Mouse (Mus musculus) testis, adult 2 months (tissue): ENCODE measurements at regions not wholly inside any gene's neighbourhood (a gene's known extent, or its start where the extent isn't known, plus 50 kb on each side); places are given as distances from the start of the nearest gene placed in this dataset.

ENCODE experiments used
- H3K27ac ChIP-seq: fragments of 200-500 bp; 2 replicates; pipeline ENCODE4 v1.5.1; 2012; ENCODE audit warnings: low read depth, low read length; ENCODE audit not compliant: control insufficient read depth, insufficient read depth
- H3K27me3 ChIP-seq: fragments of 200-500 bp; 2 replicates; pipeline ENCODE4 v1.6.1; 2012; ENCODE audit warnings: mild to moderate bottlenecking, low read length, moderate library complexity; ENCODE audit not compliant: control insufficient read depth, insufficient read depth
- H3K36me3 ChIP-seq: fragments of 200-500 bp; 2 replicates; pipeline ENCODE4 v1.6.1; 2012; ENCODE audit warnings: mild to moderate bottlenecking, low read length; ENCODE audit not compliant: control insufficient read depth, insufficient read depth
- H3K4me1 ChIP-seq: fragments of 200-500 bp; 2 replicates; pipeline ENCODE4 v1.6.1; 2012; ENCODE audit warnings: low read length; ENCODE audit not compliant: control insufficient read depth, insufficient read depth
- H3K4me3 ChIP-seq: fragments of 200-500 bp; 2 replicates; pipeline ENCODE4 v1.5.1; 2012; ENCODE audit warnings: low read depth, mild to moderate bottlenecking, low read length, moderate library complexity, mixed read lengths; ENCODE audit not compliant: control insufficient read depth
- CTCF ChIP-seq: fragments of 200-500 bp; IDR thresholded peaks from 2 replicates; pipeline ENCODE4 v1.5.1; 2012; ENCODE audit warnings: low read depth, mild to moderate bottlenecking, inconsistent platforms, low read length, moderate library complexity; ENCODE audit not compliant: control insufficient read depth, insufficient read depth, insufficient replicate concordance
- POLR2A ChIP-seq: fragments of 200-500 bp; IDR thresholded peaks from 2 replicates; pipeline ENCODE4 v1.6.1; 2012; ENCODE audit warnings: low read depth, mild to moderate bottlenecking, inconsistent platforms, low read length, moderate library complexity; ENCODE audit not compliant: control insufficient read depth

DNA sequence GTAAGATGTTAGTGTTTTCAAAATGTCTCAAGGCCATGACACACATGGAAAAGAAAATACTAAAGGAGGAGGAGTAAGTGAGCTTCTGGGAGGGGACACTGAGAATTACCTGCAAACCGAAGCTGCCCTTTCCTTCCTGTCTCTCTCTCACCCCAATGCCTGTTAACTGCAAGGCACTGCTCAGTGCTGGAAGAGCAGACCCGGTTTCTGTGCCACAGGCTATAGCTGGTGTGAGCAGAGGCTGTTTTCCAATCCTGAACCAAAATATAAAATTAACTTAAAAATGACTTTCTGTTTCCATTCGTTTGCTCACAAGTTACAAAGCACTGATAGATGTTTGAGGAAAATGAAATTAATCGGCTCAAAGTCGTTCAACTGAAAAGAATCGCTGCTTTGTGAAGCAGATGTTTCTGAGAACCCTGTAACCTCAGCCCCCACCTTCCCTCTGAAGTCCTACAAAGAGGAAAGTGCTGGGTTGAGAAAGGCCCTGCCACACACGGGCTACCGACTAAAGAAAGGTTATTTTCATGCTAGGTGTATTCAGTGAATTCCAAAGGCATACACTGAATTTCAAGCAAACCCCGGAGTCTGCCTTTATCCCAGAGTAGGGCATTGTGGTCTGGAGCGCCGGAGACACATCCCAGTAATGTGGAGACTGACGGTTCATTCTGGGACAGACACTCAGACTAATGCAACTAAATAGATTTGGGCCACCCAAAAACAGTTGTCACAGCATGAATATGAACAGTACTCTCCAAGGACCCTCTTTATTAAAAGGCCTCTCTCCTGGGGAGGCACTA is 111.1 kb upstream of the Hapln1 start:
- Histone ChIP-seq H3K4me3 (no peak overlapping the region), H3K27ac (no peak overlapping the region), H3K27me3 (no peaks in the 10 kb centered on the region), H3K4me1 (peaks cover 2% of the 10 kb centered on the region; the same call in 1 of the 2 replicates), H3K36me3 (no peaks in the 10 kb centered on the region)
- TF ChIP-seq POLR2A (no peak), CTCF (no peak)

GRCm38 (mm10) chr13:89444847-89445246 is 94.7 kb upstream of the Hapln1 start:
- TF ChIP-seq CTCF: no peak
- no peak for TF ChIP-seq POLR2A
- H3K36me3 ChIP-seq: no peaks in the 10 kb centered on the region
- no peaks in the 10 kb centered on the region for H3K27me3 ChIP-seq
- no peak overlapping the region for H3K4me3 ChIP-seq
- H3K27ac ChIP-seq: no peak overlapping the region
- H3K4me1 ChIP-seq: no peaks in the 10 kb centered on the region

GRCm38 (mm10) chr13:89453819-89454218 is 85.8 kb upstream of the Hapln1 start:
- H3K4me3 ChIP-seq: no peak overlapping the region
- H3K36me3 ChIP-seq: no peaks in the 10 kb centered on the region
- no peak overlapping the region for H3K27ac ChIP-seq
- no peaks in the 10 kb centered on the region for H3K4me1 ChIP-seq
- TF ChIP-seq CTCF: no peak
- TF ChIP-seq POLR2A: no peak
- no peaks in the 10 kb centered on the region for H3K27me3 ChIP-seq

DNA sequence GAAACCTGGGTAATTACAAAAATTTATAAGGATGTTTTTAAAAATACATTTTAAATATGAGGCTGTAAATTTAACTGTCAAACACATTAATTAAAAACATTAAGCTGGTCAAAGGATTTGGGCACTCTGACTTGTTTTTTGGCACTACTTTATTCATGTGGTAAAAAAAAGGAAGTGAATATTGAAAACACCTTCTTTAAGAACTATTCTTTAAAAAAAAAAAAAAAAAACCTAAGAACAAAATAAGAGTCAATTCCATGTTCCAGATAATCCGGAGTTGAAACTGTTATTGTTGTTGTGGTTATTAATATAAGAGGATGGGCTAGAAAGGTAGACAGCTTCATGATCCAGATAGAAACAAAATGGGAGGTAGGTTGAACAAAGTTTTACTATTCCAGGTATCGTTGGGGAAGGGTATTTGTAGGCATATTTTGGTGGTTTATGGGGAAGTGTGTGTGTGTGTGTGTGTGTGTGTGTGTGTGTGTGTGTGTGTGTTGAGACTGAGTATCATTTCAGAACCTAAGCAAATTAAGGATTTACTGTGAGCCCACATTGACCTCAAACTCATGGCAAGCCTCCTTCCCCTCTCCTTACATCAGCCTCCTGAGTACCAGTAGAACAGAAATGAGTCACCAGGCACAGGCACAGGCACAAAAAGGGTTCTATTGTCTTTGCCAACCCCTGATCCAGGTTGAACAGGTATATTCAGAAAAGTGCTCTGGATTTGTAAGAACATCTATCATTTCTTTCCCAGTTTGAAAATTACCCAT is 85.2 kb upstream of the Hapln1 start:
- no peaks in the 10 kb centered on the region for H3K4me1 ChIP-seq
- no peak overlapping the region for H3K4me3 ChIP-seq
- TF ChIP-seq POLR2A (no peak), CTCF (no peak)
- no peak overlapping the region for H3K27ac ChIP-seq
- H3K36me3 ChIP-seq: no peaks in the 10 kb centered on the region
- H3K27me3 ChIP-seq: no peaks in the 10 kb centered on the region

GRCm38 (mm10) chr13:89463746-89464145 is 75.8 kb upstream of the Hapln1 start:
- Histone ChIP-seq H3K27ac (no peak overlapping the region), H3K27me3 (no peaks in the 10 kb centered on the region), H3K36me3 (no peaks in the 10 kb centered on the region), H3K4me3 (no peak overlapping the region), H3K4me1 (no peaks in the 10 kb centered on the region)
- TF ChIP-seq CTCF (no peak), POLR2A (no peak)
